ENCODE assay signal across 14 mouse cellular contexts in the genomic region with DNA sequence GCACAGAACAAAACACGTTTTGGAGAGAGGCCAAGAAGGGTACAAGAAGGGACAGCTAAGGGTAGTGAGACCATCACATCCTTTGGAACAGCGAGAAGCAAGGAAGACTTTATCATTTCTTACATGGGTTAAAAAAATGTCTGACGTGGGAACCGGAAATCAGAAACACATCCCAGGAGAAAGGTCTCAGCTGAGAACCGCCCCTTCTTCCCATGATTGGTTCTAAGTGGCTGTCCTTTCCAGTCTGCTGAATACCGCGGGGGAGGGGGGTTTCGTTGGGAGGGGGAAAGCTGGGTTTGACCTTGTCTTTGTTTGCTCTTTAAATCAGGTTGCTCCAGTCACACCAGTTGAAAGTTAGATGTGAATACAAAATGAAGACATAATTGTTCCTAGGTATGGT. TPM values are rescaled to one million over a fixed set of nuclear protein-coding genes. Genes with fewer than 3 reads are reported as not detected.
DNase-seq lines count a peak whose midpoint lies in the region; ATAC-seq and TF ChIP-seq lines count a peak whose summit lies in the region.
"Had no signal": no experiment of that assay in that cellular context is flagged by ENCODE, and none has a peak within 500 bp of the region (broad histone marks: within the 10 kb centered on the region; RNA-seq: fewer than 3 reads in every experiment).

No protein-coding gene starts in this region.

- no peak for TF ChIP-seq CTCF in kidney, postnatal 0 days (IDR thresholded peaks at IDR 0.05; ENCODE audit: low read depth)

- H3K9me3 ChIP-seq in heart, embryonic 14.5 days (ENCODE audit: control insufficient read depth, low read length): no peaks in the 10 kb centered on the region
- H3K9me3 ChIP-seq in kidney, postnatal 0 days (replicated peaks; ENCODE audit: low read length): no peaks in the 10 kb centered on the region
- H3K9me3 ChIP-seq in embryonic facial prominence, embryonic 12.5 days: no peaks in the 10 kb centered on the region
- H3K9me3 ChIP-seq: limb, embryonic 13.5 days had no signal

- intact Hi-C loops in heart, postnatal 14 days (cut with DNase I): no loop called here

- peak overlapping the region; percentile 34 to 39 for H3K27ac ChIP-seq in heart, embryonic 14.5 days (replicated peaks in 1 of 2; ENCODE audit: control insufficient read depth in 1 of 2, insufficient read depth in 1 of 2, low read depth in 2 of 2, low read length in 2 of 2)
- peak overlapping the region; percentile 32; the same call in 1 of the 2 replicates for H3K27ac ChIP-seq in kidney, postnatal 0 days
- H3K27ac ChIP-seq in embryonic facial prominence, embryonic 12.5 days: peak overlapping the region; percentile 32; the same call in 1 of the 2 replicates
- H3K27ac ChIP-seq: limb, embryonic 13.5 days had no signal

- H3K27me3 ChIP-seq in heart, embryonic 14.5 days (ENCODE audit: control insufficient read depth, insufficient read depth, low read length): no peaks in the 10 kb centered on the region
- no peaks in the 10 kb centered on the region for H3K27me3 ChIP-seq in kidney, postnatal 0 days (ENCODE audit: insufficient read depth, low read length)
- no peaks in the 10 kb centered on the region for H3K27me3 ChIP-seq in embryonic facial prominence, embryonic 12.5 days
- H3K27me3 ChIP-seq: limb, embryonic 13.5 days had no signal

- no peak overlapping the region for H3K4me2 ChIP-seq in heart, embryonic 14.5 days (ENCODE audit: low read length)
- H3K4me2 ChIP-seq in kidney, postnatal 0 days (ENCODE audit: low read length): no peak overlapping the region
- 0 out of 2 replicates have a peak overlapping the region, but pooled peaks have one; percentile 3 for H3K4me2 ChIP-seq in embryonic facial prominence, embryonic 12.5 days (replicated peaks)
- H3K4me2 ChIP-seq: limb, embryonic 13.5 days; lung, embryonic 14.5 days had no signal

- H3K36me3 ChIP-seq in heart, embryonic 14.5 days (ENCODE audit: control insufficient read depth, insufficient read depth, low read length): no peaks in the 10 kb centered on the region
- no peaks in the 10 kb centered on the region for H3K36me3 ChIP-seq in kidney, postnatal 0 days (ENCODE audit: insufficient read depth, low read length)
- H3K36me3 ChIP-seq in embryonic facial prominence, embryonic 12.5 days: no peaks in the 10 kb centered on the region
- H3K36me3 ChIP-seq: limb, embryonic 13.5 days had no signal

- H3K4me3 ChIP-seq in heart, embryonic 14.5 days (ENCODE audit: control insufficient read depth in 1 of 2, insufficient read depth in 1 of 2, low read depth in 1 of 2, low read length in 2 of 2): no peak overlapping the region
- H3K4me3 ChIP-seq in kidney, postnatal 0 days (replicated peaks; ENCODE audit: low read depth, low read length): no peak overlapping the region
- no peak overlapping the region for H3K4me3 ChIP-seq in embryonic facial prominence, embryonic 12.5 days
- H3K4me3 ChIP-seq: limb, embryonic 13.5 days had no signal

- 38% methylated on average over 8 of the region's 8 CpGs for WGBS in heart, embryonic 14.5 days
- 35% methylated on average over 8 of the region's 8 CpGs for WGBS in kidney, postnatal 0 days
- WGBS in embryonic facial prominence, embryonic 12.5 days: 34% methylated on average over 8 of the region's 8 CpGs

- H3K4me1 ChIP-seq in heart, embryonic 14.5 days (ENCODE audit: control insufficient read depth in 2 of 2, insufficient read depth in 2 of 2, low read length in 2 of 2): peaks cover 32 to 52% of the 10 kb centered on the region in 2 experiments
- peaks cover 8% of the 10 kb centered on the region for H3K4me1 ChIP-seq in kidney, postnatal 0 days (replicated peaks; ENCODE audit: insufficient read depth, low read length)
- peaks cover 26% of the 10 kb centered on the region for H3K4me1 ChIP-seq in embryonic facial prominence, embryonic 12.5 days

- DNase-seq in heart, postnatal 14 days: no peak
- peak; percentile 43 for DNase-seq in kidney, postnatal 0 days (ENCODE audit: low spot score)
- no peak for DNase-seq in kidney, postnatal 10 days
- peak; percentile 25 for DNase-seq in R1 (ENCODE audit: low read depth, low spot score)
- no peak for DNase-seq in spleen, postnatal 36 days (ENCODE audit: low spot score in 2 of 2)
- DNase-seq: right cerebral cortex, postnatal 25 days had no signal

- ATAC-seq in heart, embryonic 14.5 days (ENCODE audit: insufficient number of reproducible peaks, insufficient read depth, low FRiP score, low read depth): no peak
- no peak; the same call in 1 of the 2 replicates for ATAC-seq in kidney, postnatal 0 days (replicated peaks; ENCODE audit: low FRiP score, low read depth)
- no peak for ATAC-seq in embryonic facial prominence, embryonic 12.5 days (ENCODE audit: insufficient number of reproducible peaks, insufficient read depth, low FRiP score, low TSS enrichment)
- no peak for ATAC-seq in megakaryocyte progenitor cell, adult 5-6 weeks (replicated peaks; ENCODE audit: poor library complexity)
- ATAC-seq: activated CD4-positive, CD25-positive, alpha-beta regulatory T cell, adult 4 months; inflammation-experienced regulatory T-cells, adult 6 months had no signal

- no peak overlapping the region for H3K9ac ChIP-seq in heart, embryonic 14.5 days (ENCODE audit: low read length)
- H3K9ac ChIP-seq in kidney, postnatal 0 days (ENCODE audit: low read depth, low read length): no peak overlapping the region
- H3K9ac ChIP-seq in embryonic facial prominence, embryonic 12.5 days: no peak overlapping the region
- H3K9ac ChIP-seq: limb, embryonic 13.5 days; lung, embryonic 14.5 days had no signal

RNA-seq across cellular contexts. Expression of a gene that starts 44.1 kb away (rescaled TPM):
- polyA plus RNA-seq in heart, embryonic 14.5 days (2014; fragmentation: Nextera tagmentation; extraction: Ambion mirVana): 0.65 and 0.75 TPM in 2 replicates
- total RNA-seq in heart, postnatal 14 days (2021): under 1 TPM; 0.22 to 0.34 TPM
- polyA plus RNA-seq in kidney, postnatal 0 days (2015; fragmentation: Nextera tagmentation; extraction: Ambion mirVana): 11.9 and 13.1 TPM in 2 replicates
- 0.18 and 0.49 TPM in 2 replicates for polyA plus RNA-seq in embryonic facial prominence, embryonic 12.5 days (2016; fragmentation: Nextera tagmentation; extraction: Ambion mirVana)
- 0.07 and 0.68 TPM in 2 replicates for total RNA-seq in megakaryocyte progenitor cell, adult 5-6 weeks (2015)
- total RNA-seq in megakaryocyte progenitor cell, adult 5-6 weeks (2017): 0.24 and 0.33 TPM in 2 replicates
- total RNA-seq: MEL had no signal

Comparison
In these comparisons a context has a peak if more than half of its experiments do, and no peak if none do; other contexts are left out.
1. DNase-seq: peak in kidney, postnatal 0 days (single experiment) and R1 (single experiment); none in heart, postnatal 14 days (0 of 2), kidney, postnatal 10 days (single experiment) and spleen, postnatal 36 days (0 of 2).
2. Peak in every context shown above with its lines, with median percentiles within 50 percentile points of each other: H3K27ac ChIP-seq.